Mouse (Mus musculus) adrenal gland, postnatal 10 days (tissue): ENCODE results near the gene Slc23a2. TPM values are rescaled to one million over a fixed set of nuclear protein-coding genes. Genes with fewer than 3 reads are reported as not detected.

ENCODE experiments used
- DNase-seq: peaks from one replicate; pipeline ENCODE4 v3.0.0; 2021; ENCODE audit warnings: mixed read lengths
- total RNA-seq, 2 experiments: library from RNA; stranded (reverse); gene quantifications; 2 replicates each; pipeline ENCODE4 v1.2.3; 2021

Gene Slc23a2
- total RNA-seq, 2 experiments from 2014 or later = 36.6 to 66.0 TPM

GRCm38 (mm10) chr2:132020420-132020819 is 124.5 kb downstream of the Slc23a2 start:
- no peak for DNase-seq

- no peak for DNase-seq
Measured at GRCm38 (mm10) chr2:132019372-132019811, 125.5 kb downstream of the Slc23a2 start.

GRCm38 (mm10) chr2:132018156-132018555 is 126.8 kb downstream of the Slc23a2 start:
- DNase-seq = no peak

DNA sequence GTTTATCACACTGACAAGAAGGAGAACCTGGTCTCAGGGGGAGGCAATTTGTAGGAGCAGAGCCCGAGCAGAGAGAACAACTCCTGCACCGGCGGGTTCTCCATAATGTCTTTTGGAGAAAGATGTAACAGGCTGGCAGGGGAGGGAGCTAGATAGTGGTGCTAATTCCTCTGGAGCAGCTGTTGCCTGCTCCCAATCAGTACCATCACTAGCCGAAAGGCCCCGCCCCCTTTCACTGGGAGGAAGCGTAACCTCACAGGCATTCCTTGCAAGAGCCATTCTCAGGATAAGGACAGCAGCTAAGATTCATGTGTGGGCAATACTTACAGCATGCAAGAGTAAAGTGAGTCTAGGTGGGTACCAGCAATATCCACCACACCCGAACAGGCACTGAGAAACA is 127.3 kb downstream of the Slc23a2 start:
- no peak for DNase-seq

DNA sequence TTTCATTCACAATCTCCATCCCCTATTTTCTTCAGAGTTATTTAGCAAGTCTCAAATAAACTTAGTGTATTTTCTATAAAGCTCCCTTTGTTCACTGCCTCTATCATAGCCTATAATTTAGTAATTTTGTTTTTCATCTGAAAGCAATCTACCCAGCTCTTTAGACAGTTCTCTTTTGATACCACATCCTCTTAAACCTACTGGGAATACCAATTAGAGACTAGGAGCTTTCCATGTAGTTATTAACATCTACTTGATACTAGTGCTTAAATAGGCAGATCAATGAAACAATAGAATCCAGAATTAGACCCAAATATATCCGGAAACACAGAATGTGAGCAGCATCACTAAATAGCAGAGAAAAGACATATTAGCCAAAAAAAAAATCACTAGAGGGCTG is 128.9 kb downstream of the Slc23a2 start:
- no peak for DNase-seq

DNA sequence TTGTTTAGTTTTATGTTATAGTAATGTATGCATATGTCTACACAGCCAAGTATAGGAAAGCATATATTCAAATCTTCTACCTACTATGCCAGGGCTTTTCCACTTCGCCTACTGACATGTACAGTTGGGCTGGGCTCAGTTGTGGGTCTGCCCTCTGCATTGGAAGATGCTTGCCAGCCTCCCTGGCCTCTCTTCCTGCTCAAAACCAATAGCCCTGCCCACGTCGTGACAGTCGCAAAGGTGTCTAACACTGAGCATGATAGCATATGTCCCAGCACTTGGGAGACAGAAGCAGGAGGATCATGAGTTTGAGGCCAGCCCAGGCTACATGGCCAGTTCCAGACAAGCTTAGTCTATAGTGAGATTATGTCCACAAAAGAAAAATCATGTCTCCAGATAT is 131.8 kb downstream of the Slc23a2 start:
- DNase-seq = no peak

GRCm38 (mm10) chr2:132010781-132011180 is 134.1 kb downstream of the Slc23a2 start:
- no peak for DNase-seq

- no peak for DNase-seq
Measured at GRCm38 (mm10) chr2:132008186-132008585, 136.7 kb downstream of the Slc23a2 start.

DNA sequence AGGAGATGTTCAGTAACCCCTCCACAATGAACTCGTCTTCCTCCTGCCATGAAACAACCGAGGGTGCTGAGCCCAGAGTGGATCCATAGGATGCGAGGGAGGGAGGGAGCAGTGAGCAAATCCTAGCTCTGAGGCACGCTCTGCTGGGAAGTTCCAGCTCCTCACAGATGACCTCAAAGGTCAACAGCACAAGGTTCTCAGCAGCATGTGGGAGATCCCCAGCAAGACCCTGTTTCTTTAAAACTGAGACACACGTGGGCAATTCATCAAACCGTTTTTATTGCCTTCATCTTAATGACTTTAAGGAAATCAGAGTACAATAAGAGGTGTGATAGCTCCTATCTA is 137.5 kb downstream of the Slc23a2 start:
- DNase-seq = no peak

- DNase-seq = peak; percentile 56
Measured at GRCm38 (mm10) chr2:132006561-132007474, 138.1 kb downstream of the Slc23a2 start.

- DNase-seq = no peak
Measured at GRCm38 (mm10) chr2:132005445-132005844, 139.5 kb downstream of the Slc23a2 start.

- no peak for DNase-seq
Measured at GRCm38 (mm10) chr2:132004495-132005136, 140.3 kb downstream of the Slc23a2 start.

DNA sequence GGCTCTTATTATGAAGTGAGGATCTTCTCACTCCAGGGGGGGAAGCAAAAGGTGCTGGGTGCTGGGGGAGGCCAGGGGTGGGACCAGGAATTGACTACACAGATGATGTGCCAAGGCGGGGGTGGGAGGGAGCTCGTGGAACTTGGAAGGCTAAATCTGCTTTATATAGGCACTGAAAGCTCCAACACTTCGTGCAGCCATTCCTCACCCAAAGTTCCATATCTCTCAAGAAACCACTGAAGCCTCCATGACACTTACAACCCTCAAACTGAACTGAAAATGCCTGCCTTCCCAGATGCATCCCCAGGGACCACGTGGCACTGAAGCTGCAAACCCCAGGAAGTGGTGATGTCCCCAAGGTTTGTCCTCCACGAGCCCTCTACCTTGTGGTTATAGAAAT is 141.0 kb downstream of the Slc23a2 start:
- DNase-seq = no peak

Other genes with a start within 250 kb of the Slc23a2 start
- gene Prnp, start 235.2 kb downstream of the Slc23a2 start, total RNA-seq = 10 to 100 TPM; 75.0 to 75.3 TPM
- not detected for gene Prn, start 235.2 kb downstream of the Slc23a2 start, total RNA-seq
- 10 to 100 TPM in 1 of 2 experiments, 1 to 10 TPM in 1; 6.3 to 15.8 TPM for gene Prnd, start 194.2 kb downstream of the Slc23a2 start, total RNA-seq
- gene Rassf2, start 114.8 kb downstream of the Slc23a2 start, total RNA-seq = 10 to 100 TPM; 14.6 to 15.1 TPM
- 10 to 100 TPM; 29.1 to 31.3 TPM for gene Tmem230, start 102.7 kb upstream of the Slc23a2 start, total RNA-seq
- 100 to 1,000 TPM; 105 to 109 TPM for gene Pcna, start 108.2 kb upstream of the Slc23a2 start, total RNA-seq
- 10 to 100 TPM; 52.2 to 54.9 TPM for gene Cds2, start 118.0 kb upstream of the Slc23a2 start, total RNA-seq
- not detected for gene Prokr2, start 240.3 kb upstream of the Slc23a2 start, total RNA-seq